Mouse (Mus musculus): ENCODE data around the gene Abcc6. TPM values are rescaled to one million over a fixed set of nuclear protein-coding genes. Genes with fewer than 3 reads are reported as not detected.
"Not testable (repeated sequence)": the region's sequence is repeated elsewhere in the genome, so short reads cannot be mapped to it uniquely, and the experiment has no call there.

Abcc6 gene
- polyA plus RNA-seq, 1 experiment from 2014 or later: 0.13 TPM

DNA sequence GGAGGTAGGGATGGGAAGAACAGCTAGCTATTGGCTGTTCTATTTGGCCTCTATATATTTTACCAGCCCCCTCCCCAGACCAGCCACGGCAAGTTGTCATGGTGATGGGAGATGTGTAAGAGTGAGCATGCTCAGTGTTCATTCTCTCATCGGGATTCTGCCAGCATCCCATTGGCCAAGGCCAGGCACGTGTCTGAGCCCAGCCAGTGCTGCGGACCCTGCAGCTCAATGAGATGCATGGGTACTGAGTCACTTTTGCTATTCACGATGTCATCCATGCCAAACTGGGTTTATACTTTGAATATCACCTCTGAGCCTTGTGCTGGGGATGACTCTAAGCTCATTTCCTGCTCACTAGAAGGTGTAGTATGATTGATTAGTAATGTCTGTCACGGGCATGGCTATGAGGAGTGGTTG lies 56.8 kb downstream of the Abcc6 start:
- no peaks in the 10 kb centered on the region for H3K36me3 ChIP-seq (ENCODE audit: poor library complexity, severe bottlenecking)

GRCm38 (mm10) chr7:45971831-45972723 lies 58.0 kb downstream of the Abcc6 start:
- Histone ChIP-seq H3K27me3 (no peaks in the 10 kb centered on the region), H3K4me2 (no peak overlapping the region), H3K36me3 (ENCODE audit: poor library complexity, severe bottlenecking) (no peaks in the 10 kb centered on the region), H3K9me3 (replicated peaks) (no peaks in the 10 kb centered on the region), H3K9ac (no peak overlapping the region), H3K27ac (no peak overlapping the region), H3K4me3 (no peak overlapping the region), H3K4me1 (no peaks in the 10 kb centered on the region)
- no peak for ATAC-seq
- 80% methylated on average over 11 of the region's 11 CpGs for WGBS

More for the DNA sequence above, 56.8 kb downstream of the Abcc6 start:
- WGBS: 88% methylated on average over 6 of the region's 6 CpGs
- Histone ChIP-seq H3K27me3 (no peaks in the 10 kb centered on the region), H3K4me1 (no peaks in the 10 kb centered on the region), H3K9ac (no peak overlapping the region), H3K27ac (no peak overlapping the region), H3K4me2 (no peak overlapping the region), H3K4me3 (no peak overlapping the region), H3K9me3 (replicated peaks) (no peaks in the 10 kb centered on the region)
- peak; percentile 65; the same call in 1 of the 2 replicates for ATAC-seq

GRCm38 (mm10) chr7:45956611-45957010 lies 73.5 kb downstream of the Abcc6 start:
- H3K4me2 ChIP-seq: no peak overlapping the region
- H3K36me3 ChIP-seq (ENCODE audit: poor library complexity, severe bottlenecking): no peaks in the 10 kb centered on the region
- H3K4me1 ChIP-seq: no peaks in the 10 kb centered on the region
- H3K27ac ChIP-seq: no peak overlapping the region
- H3K9me3 ChIP-seq (replicated peaks): no peaks in the 10 kb centered on the region
- H3K27me3 ChIP-seq: no peaks in the 10 kb centered on the region
- ATAC-seq: no peak
- no peak overlapping the region for H3K9ac ChIP-seq
- no peak overlapping the region for H3K4me3 ChIP-seq
- WGBS: 79% methylated on average over 4 of the region's 4 CpGs

DNA sequence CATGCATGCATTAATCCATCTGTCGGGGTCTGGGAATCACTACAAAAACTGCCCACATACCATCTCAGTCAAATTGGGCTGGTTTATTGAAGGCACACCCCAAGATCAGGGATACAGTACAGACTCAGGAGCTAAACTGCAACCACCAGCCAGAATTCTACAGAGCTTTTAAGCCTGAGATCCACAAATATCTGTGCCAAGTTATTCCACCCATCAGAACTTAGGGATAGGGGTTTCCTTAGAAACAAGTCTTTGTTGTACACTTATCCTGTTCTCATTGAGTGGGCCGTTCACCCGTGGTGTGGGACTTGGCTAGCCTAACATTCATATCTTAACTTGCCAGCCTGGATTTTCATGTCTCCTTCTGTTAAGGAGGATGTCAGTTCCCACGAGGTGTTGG lies 81.0 kb downstream of the Abcc6 start:
- H3K27me3 ChIP-seq: no peaks in the 10 kb centered on the region
- H3K4me3 ChIP-seq: no peak overlapping the region
- no peak for ATAC-seq

DNA sequence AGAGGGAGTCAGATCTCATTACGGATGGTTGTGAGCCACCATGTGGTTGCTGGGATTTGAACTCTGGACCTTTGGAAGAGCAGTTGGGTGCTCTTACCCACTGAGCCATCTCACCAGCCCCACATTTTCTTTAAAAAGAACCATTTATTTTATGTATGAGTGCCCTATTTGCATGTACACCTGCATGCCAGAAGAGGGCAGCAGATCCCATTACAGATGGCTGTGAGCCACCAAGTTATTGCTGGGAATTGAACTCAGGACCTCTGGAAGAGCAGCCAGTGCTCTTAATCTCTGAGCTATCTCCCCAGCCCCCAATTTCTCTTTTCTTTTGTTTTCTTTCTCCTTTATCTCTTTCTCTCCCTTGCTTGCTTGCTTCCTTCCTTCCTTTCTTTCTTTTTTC lies 86.8 kb downstream of the Abcc6 start:
- not testable (repeated sequence) for H3K4me2 ChIP-seq; H3K36me3 ChIP-seq (ENCODE audit: poor library complexity, severe bottlenecking); ATAC-seq; H3K9ac ChIP-seq; H3K27ac ChIP-seq; H3K27me3 ChIP-seq; H3K4me3 ChIP-seq; H3K9me3 ChIP-seq (replicated peaks); H3K4me1 ChIP-seq
- 65% methylated on average over 1 of the region's 1 CpGs for WGBS

More for the DNA sequence above, 81.0 kb downstream of the Abcc6 start:
- no peaks in the 10 kb centered on the region for H3K4me1 ChIP-seq
- H3K36me3 ChIP-seq (ENCODE audit: poor library complexity, severe bottlenecking): no peaks in the 10 kb centered on the region
- WGBS: 78% methylated on average over 4 of the region's 4 CpGs
- no peak overlapping the region for H3K27ac ChIP-seq
- H3K9me3 ChIP-seq (replicated peaks): no peaks in the 10 kb centered on the region
- H3K4me2 ChIP-seq: no peak overlapping the region
- H3K9ac ChIP-seq: no peak overlapping the region

- no peak overlapping the region for H3K27ac ChIP-seq
- no peak overlapping the region for H3K4me2 ChIP-seq
- no peaks in the 10 kb centered on the region for H3K9me3 ChIP-seq (replicated peaks)
- ATAC-seq: no peak
- H3K36me3 ChIP-seq (ENCODE audit: poor library complexity, severe bottlenecking): no peaks in the 10 kb centered on the region
- H3K9ac ChIP-seq: no peak overlapping the region
- 87% methylated on average over 9 of the region's 9 CpGs for WGBS
- H3K4me3 ChIP-seq: no peak overlapping the region
- no peaks in the 10 kb centered on the region for H3K4me1 ChIP-seq
- H3K27me3 ChIP-seq: no peaks in the 10 kb centered on the region
Observed at GRCm38 (mm10) chr7:45941986-45942385, 88.1 kb downstream of the Abcc6 start.

DNA sequence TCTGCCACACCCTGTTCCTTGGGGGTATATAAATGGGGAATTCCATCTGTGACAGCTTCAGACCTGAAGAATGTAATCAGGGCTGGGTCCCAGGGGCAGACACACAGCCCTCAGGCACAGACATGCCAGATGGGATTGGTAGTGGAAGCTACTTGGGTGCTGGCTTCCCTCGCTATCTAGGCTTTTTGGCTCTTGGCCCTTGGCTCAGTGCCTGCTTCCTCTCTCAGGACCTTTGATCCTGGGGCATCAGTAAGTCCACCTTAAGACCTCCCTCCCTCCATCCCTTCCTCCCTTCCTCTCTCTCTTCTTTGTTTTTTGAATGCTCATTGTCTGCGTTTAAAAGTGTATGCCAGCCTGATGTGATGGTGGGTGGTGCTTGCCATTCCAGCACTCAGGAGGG lies 90.3 kb downstream of the Abcc6 start:
- WGBS: 51% methylated on average over 2 of the region's 2 CpGs
- H3K9ac ChIP-seq: no peak overlapping the region
- no peaks in the 10 kb centered on the region for H3K4me1 ChIP-seq
- H3K27ac ChIP-seq: no peak overlapping the region
- no peak overlapping the region for H3K4me3 ChIP-seq
- no peak overlapping the region for H3K4me2 ChIP-seq
- H3K9me3 ChIP-seq (replicated peaks): no peaks in the 10 kb centered on the region
- H3K27me3 ChIP-seq: no peaks in the 10 kb centered on the region
- no peaks in the 10 kb centered on the region for H3K36me3 ChIP-seq (ENCODE audit: poor library complexity, severe bottlenecking)
- no peak for ATAC-seq

- WGBS: 24% methylated on average over 7 of the region's 7 CpGs
- Histone ChIP-seq H3K9ac (no peak overlapping the region), H3K36me3 (ENCODE audit: poor library complexity, severe bottlenecking) (no peaks in the 10 kb centered on the region), H3K9me3 (replicated peaks) (no peaks in the 10 kb centered on the region), H3K4me3 (no peak overlapping the region), H3K4me1 (no peaks in the 10 kb centered on the region), H3K27ac (no peak overlapping the region), H3K27me3 (no peaks in the 10 kb centered on the region), H3K4me2 (no peak overlapping the region)
- ATAC-seq: peak; percentile 53; the same call in 1 of the 2 replicates
Observed at GRCm38 (mm10) chr7:45935114-45935513, 95.0 kb downstream of the Abcc6 start.

DNA sequence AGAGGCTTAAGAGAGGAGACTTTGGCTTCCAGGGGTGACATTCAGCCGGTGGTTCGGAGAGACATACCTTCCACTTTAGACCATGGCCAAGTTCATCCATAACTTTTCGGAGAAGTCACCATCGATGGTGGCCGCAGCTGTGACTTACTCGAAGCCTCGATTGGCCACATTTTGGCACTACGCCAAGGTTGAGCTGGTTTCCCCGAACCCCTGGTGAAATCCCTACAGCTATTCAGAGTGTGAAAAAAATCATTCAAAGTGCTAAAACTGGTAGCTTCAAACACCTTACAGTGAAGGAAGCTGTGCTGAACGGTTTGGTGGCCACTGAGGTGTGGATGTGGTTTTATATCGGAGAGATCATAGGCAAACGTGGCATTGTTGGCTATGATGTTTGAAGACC lies 96.3 kb downstream of the Abcc6 start:
- H3K4me1 ChIP-seq: not testable (repeated sequence)

GRCm38 (mm10) chr7:45929688-45930087 lies 100.4 kb downstream of the Abcc6 start:
- 79% methylated on average over 1 of the region's 1 CpGs for WGBS
- no peak overlapping the region for H3K4me2 ChIP-seq
- no peak overlapping the region for H3K27ac ChIP-seq
- H3K4me3 ChIP-seq: no peak overlapping the region
- H3K27me3 ChIP-seq: peaks cover 20% of the 10 kb centered on the region
- no peaks in the 10 kb centered on the region for H3K36me3 ChIP-seq (ENCODE audit: poor library complexity, severe bottlenecking)
- no peak overlapping the region for H3K9ac ChIP-seq
- no peaks in the 10 kb centered on the region for H3K4me1 ChIP-seq
- 0 out of 2 replicates have a peak, but pooled peaks cover 5% of the 10 kb centered on the region for H3K9me3 ChIP-seq (replicated peaks)
- no peak for ATAC-seq

More for the DNA sequence above, 96.3 kb downstream of the Abcc6 start:
- not testable (repeated sequence) for H3K4me2 ChIP-seq; H3K36me3 ChIP-seq (ENCODE audit: poor library complexity, severe bottlenecking); H3K9ac ChIP-seq; H3K9me3 ChIP-seq (replicated peaks); H3K27me3 ChIP-seq; H3K4me3 ChIP-seq; H3K27ac ChIP-seq; ATAC-seq
- 88% methylated on average over 12 of the region's 12 CpGs for WGBS

DNA sequence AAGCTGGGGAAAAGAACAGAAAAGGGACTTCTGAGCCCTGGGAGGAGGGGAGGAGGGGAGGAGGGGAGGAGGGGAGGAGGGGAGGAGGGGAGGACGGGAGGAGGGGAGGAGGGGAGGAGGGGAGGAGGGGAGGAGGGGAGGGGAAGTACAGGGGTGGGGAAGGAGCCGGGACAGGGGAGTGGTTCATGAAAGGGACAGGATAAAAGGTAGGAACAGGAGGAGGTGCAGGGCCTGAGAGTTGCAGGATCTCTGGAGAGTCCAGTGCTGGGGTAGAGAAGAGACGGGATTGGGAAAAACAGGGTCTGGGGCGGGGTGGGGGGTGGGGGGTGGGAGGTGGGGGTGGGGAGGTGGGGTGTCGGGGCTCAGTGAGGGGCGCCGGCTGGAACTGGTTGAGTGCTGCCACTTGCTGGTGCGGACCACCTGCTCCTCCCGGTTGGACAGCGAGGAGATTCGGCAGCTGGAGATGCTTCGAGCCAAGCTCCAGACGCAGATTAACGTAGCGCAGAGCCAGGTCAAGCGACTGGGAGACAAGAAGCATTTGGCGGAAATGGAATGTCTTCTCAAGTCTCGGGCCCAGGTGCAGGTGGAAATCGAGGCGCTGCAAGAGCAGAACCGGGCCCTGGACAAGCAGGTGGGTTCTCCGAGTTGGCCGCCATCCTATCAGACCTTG lies 101.3 kb downstream of the Abcc6 start:
- H3K4me3 ChIP-seq: no peak overlapping the region; the same call in 1 of the 2 replicates
- no peaks in the 10 kb centered on the region for H3K4me1 ChIP-seq
- H3K27me3 ChIP-seq: peaks cover 20% of the 10 kb centered on the region
- no peaks in the 10 kb centered on the region for H3K36me3 ChIP-seq (ENCODE audit: poor library complexity, severe bottlenecking)
- 0 out of 2 replicates have a peak, but pooled peaks cover 5% of the 10 kb centered on the region for H3K9me3 ChIP-seq (replicated peaks)
- H3K27ac ChIP-seq: no peak overlapping the region
- peak; percentile 30; the same call in 1 of the 2 replicates for ATAC-seq
- WGBS: 11% methylated on average over 22 of the region's 23 CpGs
- H3K9ac ChIP-seq: no peak overlapping the region
- peak overlapping the region; percentile 27; the same call in 1 of the 2 replicates for H3K4me2 ChIP-seq

DNA sequence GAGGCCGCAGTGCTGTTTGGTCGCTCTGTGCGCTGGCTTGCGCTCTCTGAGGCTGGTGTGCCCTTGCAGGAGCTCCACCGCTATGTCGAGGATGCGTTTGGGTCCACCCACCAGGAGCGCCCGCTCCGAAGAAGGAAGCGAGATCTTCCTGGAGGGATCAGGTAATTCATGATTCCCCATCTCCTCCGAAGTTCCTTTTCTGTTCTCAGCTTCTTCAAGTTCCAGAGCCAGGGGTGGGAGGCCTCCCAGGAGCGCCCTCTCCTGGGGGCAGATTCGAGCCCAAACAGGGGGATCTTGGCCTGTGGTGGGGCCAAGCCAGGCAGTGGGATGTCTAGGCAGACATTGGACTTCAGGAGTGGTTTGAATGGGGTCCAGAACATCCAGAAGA lies 105.7 kb downstream of the Abcc6 start:
- Histone ChIP-seq H3K4me2 (peak overlapping the region; percentile 65), H3K36me3 (ENCODE audit: poor library complexity, severe bottlenecking) (no peaks in the 10 kb centered on the region), H3K4me3 (no peak overlapping the region), H3K27me3 (peaks cover 20% of the 10 kb centered on the region), H3K27ac (no peak overlapping the region), H3K9me3 (replicated peaks) (0 out of 2 replicates have a peak, but pooled peaks cover 5% of the 10 kb centered on the region), H3K4me1 (peaks cover 10% of the 10 kb centered on the region), H3K9ac (no peak overlapping the region)
- ATAC-seq: no peak
- 18% methylated on average over 14 of the region's 14 CpGs for WGBS
